Mouse (Mus musculus) G1E (cell line): ENCODE data around the gene Mea1.

ENCODE experiments used
- CTCF ChIP-seq: IDR thresholded peaks from 2 replicates; pipeline ENCODE4 v1.5.1; 2012; ENCODE audit warnings: low read depth, low read length, inconsistent platforms, mixed read lengths
- GATA1 ChIP-seq: IDR thresholded peaks from 2 replicates; pipeline ENCODE4 v1.6.1; 2012; ENCODE audit warnings: borderline replicate concordance, low read length, inconsistent platforms, mixed read lengths
- GATA2 ChIP-seq: IDR thresholded peaks from 2 replicates; pipeline ENCODE4 v1.6.1; 2012; ENCODE audit warnings: low read depth, low read length, inconsistent platforms, borderline replicate concordance
- TAL1 ChIP-seq: conservative IDR thresholded peaks from 2 replicates; pipeline ENCODE4 v1.6.1; 2012; ENCODE audit warnings: low read depth, low read length, inconsistent platforms, mixed read lengths

- no peak for TF ChIP-seq GATA1
- TF ChIP-seq CTCF: no peak
- TF ChIP-seq TAL1: no peak
- TF ChIP-seq GATA2: no peak
These were observed 28.2 kb upstream of the Mea1 start, which contains the start of gene Cul7 for GRCm38 (mm10) chr17:46650232-46651031.
